Mouse (Mus musculus) small intestine, adult 10 weeks (tissue): ENCODE measurements around the gene Hsd17b1. TPM values are rescaled to one million over a fixed set of nuclear protein-coding genes. Genes with fewer than 3 reads are reported as not detected.

Experiments used
- polyA plus RNA-seq: library from polyadenylated mRNA; stranded (reverse); fragments of 350-450 nt; fragmentation: Illumina TruSeq; extraction: RNeasy Lipid Tissue Mini Kit (QIAGEN cat#74804); gene quantifications from one replicate; pipeline ENCODE4 v1.2.3, GENCODE M21; 2014; ENCODE audit warnings: low replicate concordance

Hsd17b1 gene
- not detected for polyA plus RNA-seq

DNA sequence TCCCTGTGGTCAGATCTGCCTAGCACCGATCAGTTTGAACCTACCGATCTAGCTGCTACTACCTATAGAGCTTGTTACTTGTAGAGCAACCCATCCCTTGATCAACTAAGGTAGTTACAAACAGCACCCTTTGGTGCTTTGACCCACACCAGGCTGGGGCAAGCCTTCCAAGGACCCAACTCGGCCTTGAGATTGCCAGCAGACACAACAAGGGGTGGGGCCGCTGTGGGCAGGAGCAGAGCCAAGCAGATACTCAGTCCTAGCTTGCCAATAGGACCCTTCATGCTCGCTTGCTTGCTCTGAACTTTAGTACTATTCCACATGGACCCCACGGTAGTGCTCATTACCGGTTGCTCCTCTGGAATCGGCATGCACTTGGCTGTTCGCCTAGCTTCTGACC, at the start of gene Hsd17b1:
Gene Hsd17b1 (plus strand): TSS at position 291 of the 400 bp plus-strand sequence.

DNA sequence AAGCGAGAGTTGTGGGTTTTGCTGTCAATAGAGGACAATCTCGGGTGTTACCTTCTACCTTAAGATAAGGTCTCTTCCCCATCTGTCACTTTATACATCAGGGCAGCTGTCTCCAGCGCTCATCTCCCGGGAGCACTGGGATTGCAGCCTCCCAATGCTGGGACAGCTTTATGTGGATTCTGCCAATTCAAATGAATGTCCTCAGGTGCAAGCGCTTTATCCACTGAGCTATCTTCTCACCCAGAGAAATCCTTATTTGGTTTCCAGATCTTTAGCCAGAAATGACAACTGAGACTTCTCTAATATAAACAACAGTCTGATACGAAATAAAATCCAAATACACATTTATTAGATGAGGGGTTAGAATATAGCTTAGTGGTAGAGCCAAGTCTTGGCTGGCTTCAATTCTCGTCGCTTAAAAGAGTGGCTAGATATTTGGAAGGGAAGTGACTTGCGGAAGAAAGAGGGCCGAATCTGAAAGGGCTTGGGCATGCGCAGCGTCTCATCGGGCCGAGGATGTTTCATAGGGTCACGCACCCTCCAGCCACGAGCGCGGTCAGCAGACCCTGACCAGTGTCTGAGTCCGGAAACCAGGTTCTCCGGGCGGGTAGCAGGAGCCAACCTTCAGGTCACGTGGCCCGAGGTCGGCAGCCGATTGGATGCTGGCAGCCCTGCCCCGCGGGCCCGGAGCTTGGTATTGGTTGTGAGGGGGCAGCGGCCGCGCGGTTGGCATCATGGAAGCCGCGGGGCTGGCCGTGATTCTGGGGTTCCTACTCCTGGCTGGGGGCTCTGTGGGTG, 8.6 kb upstream of the Hsd17b1 start, which contains the start of gene Naglu:
Gene Naglu (plus strand): TSS at position 622 of the 798 bp plus-strand sequence.

DNA sequence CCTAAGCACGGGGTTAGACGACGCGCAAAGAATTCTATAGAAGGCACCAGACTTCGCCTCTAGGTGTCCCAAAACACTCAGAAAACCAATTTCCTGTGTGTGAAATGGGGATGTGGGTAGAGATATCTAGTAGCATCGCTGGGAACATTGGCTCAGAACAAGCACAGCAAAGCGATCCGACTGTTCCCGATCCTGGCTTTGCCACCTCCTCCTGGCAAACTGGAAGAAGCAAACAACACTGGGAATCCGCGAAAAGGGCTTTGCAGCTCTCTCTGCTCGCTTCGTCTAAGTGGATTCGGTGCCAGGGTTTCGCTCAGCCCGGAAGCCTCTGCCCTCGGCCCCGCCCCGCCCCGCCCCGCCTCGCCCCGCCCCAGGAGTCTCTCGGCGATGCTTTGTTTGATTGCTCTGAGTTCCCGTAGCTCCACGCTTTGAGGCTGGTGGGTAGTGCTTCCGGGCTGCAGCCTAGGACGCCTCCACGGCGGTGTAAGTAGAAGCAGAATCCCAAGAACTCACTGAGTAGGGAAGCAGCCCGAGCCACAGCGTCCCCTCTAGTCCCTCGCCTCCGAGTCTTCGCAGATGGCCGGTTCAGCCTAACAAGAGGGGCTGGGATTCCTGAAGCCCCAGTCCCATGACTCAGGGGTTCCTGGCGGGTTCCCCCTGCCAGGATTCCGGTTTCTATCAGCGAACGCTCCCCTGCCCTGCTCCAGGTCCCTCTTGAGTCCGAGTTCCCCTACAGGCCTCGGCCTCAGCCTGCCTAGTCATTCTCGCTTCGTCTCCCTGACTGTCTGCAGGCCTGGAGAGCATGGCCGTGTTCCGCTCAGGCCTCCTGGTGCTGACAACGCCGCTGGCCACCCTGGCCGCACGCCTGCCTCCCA, 4.2 kb downstream of the Hsd17b1 start, which contains the start of gene Coasy:
Gene Coasy (plus strand): TSS at position 358 of the 875 bp plus-strand sequence.

DNA sequence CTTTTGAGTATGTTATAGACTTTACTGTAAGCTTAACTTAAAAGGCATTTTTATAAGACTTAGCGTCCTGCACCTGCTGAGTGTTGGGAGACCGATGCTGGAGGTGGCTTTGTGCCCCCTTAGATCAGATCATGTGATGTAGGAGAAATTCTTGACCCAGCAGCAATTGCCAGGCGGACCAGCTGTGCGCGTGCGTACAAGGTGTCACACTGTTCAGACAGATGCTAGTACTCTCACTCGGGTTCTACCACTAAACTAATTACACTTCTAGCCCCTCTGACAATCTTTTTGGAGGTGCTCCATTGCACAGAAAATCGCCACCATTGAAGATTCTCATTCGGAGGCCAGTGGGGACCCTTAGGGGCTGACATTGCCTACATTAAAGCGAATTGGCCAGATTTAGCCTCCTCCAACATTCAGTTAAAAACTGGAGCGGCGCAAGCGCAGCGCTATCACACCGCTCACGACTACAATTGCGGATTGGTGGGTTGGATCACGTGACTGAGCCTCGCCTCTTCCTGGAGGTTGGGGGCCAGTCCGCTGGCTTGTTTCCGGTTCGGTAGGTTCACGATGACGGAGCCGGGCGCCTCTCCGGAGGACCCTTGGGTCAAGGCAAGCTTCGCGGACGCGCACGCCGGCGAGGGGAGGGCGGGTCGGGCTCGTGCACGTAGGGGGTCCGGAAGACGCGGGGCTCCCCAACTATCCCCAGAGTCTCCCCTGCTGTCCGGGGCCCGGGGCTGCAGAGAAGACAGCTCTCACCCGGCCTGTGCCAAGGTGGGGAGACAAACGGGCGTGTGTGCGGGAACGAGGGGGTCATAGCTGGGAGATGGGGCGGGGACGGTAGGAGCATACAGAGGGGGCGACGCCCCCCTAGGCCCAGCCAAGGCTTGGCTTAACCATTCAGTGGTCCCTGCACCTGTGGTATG, 8.8 kb downstream of the Hsd17b1 start, which contains the start of gene Mlx:
Gene Mlx (plus strand): TSS at position 522 of the 926 bp plus-strand sequence.

DNA sequence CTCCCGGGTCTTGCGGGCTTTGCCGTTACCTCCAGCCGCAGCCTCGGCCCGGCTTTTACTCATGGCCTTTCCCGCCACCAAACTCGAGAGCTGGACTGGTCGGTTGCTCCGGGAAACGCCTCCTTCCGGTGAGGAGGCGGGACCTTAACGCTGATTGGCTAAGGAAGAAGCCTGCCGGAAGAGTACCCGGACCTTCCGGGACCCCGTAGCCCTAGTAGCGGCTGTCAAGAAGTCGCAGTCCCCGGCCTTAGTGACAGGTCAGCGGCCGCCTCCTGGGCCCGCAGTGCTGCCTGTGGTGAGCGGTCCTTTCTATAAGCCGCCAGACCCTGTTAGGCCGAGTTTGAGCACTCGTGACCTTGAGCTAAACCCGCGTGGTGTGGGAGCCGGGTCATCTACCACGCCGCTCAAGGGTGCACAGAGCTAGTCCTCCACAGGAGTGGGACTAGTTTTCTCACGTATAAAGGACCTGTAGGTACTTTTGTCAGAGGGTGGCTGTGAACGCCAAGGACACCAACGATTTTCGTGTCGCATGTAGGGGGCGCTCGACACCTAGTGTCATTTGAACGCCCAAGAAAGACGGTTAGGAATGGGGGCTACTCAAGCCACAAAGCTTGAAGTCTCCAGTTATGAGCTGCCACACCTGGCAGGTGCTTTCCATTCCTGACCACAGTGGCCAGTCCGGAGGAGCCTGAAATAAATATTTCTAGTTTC, 17.3 kb downstream of the Hsd17b1 start, which contains the start of gene Psmc3ip:
Gene Psmc3ip (minus strand): TSS at position 123 of the 711 bp plus-strand sequence.

DNA sequence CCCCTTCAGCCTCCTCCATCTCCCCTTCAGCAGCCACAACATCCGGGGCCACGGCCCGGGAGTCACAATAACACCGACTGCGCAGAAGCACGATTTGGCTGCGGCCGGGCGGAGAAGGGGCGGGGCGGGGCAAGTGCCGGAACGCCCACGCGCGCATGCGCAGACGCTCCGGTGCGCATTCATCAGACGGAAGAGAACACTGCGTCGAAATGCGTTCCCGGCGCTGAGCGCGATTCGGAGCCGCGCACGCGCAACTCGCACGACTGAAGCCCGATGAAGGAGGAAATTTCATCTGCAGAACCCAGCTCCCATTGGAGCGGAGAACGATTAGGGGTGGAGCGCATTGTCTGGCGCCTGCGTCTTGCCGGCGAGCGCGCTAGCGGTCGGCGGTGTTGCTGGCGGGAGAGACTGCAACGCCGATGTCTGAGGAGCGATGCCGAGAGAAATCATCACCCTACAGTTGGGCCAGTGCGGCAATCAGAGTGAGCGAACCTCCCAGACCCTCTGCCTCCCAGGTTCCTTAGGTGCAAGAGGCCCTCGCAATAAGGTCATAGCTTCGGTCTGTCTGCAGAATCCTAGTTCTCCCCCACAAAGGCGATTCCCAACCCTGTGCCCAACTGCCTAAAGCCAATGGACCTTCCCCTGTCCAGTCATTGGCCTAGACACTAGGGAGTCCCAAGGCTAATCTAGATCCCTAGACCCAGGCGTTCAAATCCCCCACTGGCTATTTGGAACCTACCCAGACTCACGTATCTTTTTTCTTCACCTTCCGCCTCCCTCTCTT, 41.7 kb downstream of the Hsd17b1 start, which contains the start of the genes Retreg3 and Tubg1:
Gene Retreg3 (minus strand): TSS at position 133 of the 784 bp plus-strand sequence.
Gene Tubg1 (plus strand): TSS at position 178 of the 784 bp plus-strand sequence.

Other genes starting within 250 kb of the Hsd17b1 start
- gene Stat5b, start 227.7 kb upstream of the Hsd17b1 start, polyA plus RNA-seq = 2.1 TPM
- gene Stat5a, start 219.1 kb upstream of the Hsd17b1 start, polyA plus RNA-seq = 1.2 TPM
- gene Stat3, start 138.9 kb upstream of the Hsd17b1 start, polyA plus RNA-seq = 18.7 TPM
- 15.7 TPM for gene Cavin1, start 107.5 kb upstream of the Hsd17b1 start, polyA plus RNA-seq
- 68.7 TPM for gene Atp6v0a1, start 69.0 kb upstream of the Hsd17b1 start, polyA plus RNA-seq
- gene Naglu, start 8.4 kb upstream of the Hsd17b1 start, polyA plus RNA-seq = not detected
- gene Coasy, start 4.2 kb downstream of the Hsd17b1 start, polyA plus RNA-seq = 0.59 TPM
- gene Mlx, start 8.9 kb downstream of the Hsd17b1 start, polyA plus RNA-seq = 98.3 TPM
- gene Psmc3ip, start 17.0 kb downstream of the Hsd17b1 start, polyA plus RNA-seq = 0.52 TPM
- 33.3 TPM for gene Retreg3, start 41.5 kb downstream of the Hsd17b1 start, polyA plus RNA-seq
- 0.82 TPM for gene Tubg1, start 41.5 kb downstream of the Hsd17b1 start, polyA plus RNA-seq
- gene Tubg2, start 77.5 kb downstream of the Hsd17b1 start, polyA plus RNA-seq = not detected
- gene Cntnap1, start 92.1 kb downstream of the Hsd17b1 start, polyA plus RNA-seq = 0.22 TPM
- 0.52 TPM for gene Plekhh3, start 92.9 kb downstream of the Hsd17b1 start, polyA plus RNA-seq
- not detected for gene Ccr10, start 97.0 kb downstream of the Hsd17b1 start, polyA plus RNA-seq
- gene Ezh1, start 148.1 kb downstream of the Hsd17b1 start, polyA plus RNA-seq = 22.1 TPM
- gene Ramp2, start 167.6 kb downstream of the Hsd17b1 start, polyA plus RNA-seq = 1.6 TPM
- 73.6 TPM for gene Vps25, start 175.3 kb downstream of the Hsd17b1 start, polyA plus RNA-seq
- not detected for gene Wnk4, start 182.2 kb downstream of the Hsd17b1 start, polyA plus RNA-seq
- gene Cntd1, start 200.6 kb downstream of the Hsd17b1 start, polyA plus RNA-seq = 2.6 TPM
- 4.3 TPM for gene Coa3, start 200.7 kb downstream of the Hsd17b1 start, polyA plus RNA-seq
- 158 TPM for gene Becn1, start 223.9 kb downstream of the Hsd17b1 start, polyA plus RNA-seq
- gene Psme3, start 237.8 kb downstream of the Hsd17b1 start, polyA plus RNA-seq = 194 TPM
- 0.59 TPM for gene Aoc2, start 246.7 kb downstream of the Hsd17b1 start, polyA plus RNA-seq